Mouse (Mus musculus) MEL (cell line): ENCODE measurements around the gene Slc15a1. TPM values are rescaled to one million over a fixed set of nuclear protein-coding genes. Genes with fewer than 3 reads are reported as not detected.

Source experiments
- DNase-seq: peaks from one replicate; pipeline ENCODE4 v3.0.0; 2011; ENCODE audit warnings: low read depth, low spot score
- H3K27ac ChIP-seq: 2 replicates; pipeline ENCODE4 v1.5.1; 2012; ENCODE audit warnings: low read depth, mild to moderate bottlenecking, control low read depth, low read length, moderate library complexity; ENCODE audit not compliant: control insufficient read depth
- H3K27me3 ChIP-seq, 2 experiments: fragments of 150-350 bp in 1 of 2; sonication (generic) in 1 of 2; 2 replicates each; pipeline ENCODE4 v1.6.1; 2012; ENCODE audit warnings: low read length in 2 of 2, mild to moderate bottlenecking in 2 of 2, improper control_type of control experiment in 1 of 2, moderate library complexity in 1 of 2; ENCODE audit not compliant: insufficient read depth in 2 of 2, control insufficient read depth in 1 of 2
- H3K36me3 ChIP-seq, 2 experiments: 2 replicates each; pipeline ENCODE4 v1.6.1; 2012 to 2014; ENCODE audit warnings: low read length in 2 of 2, improper control_type of control experiment in 1 of 2, inconsistent platforms in 1 of 2, mild to moderate bottlenecking in 1 of 2; ENCODE audit not compliant: insufficient read depth in 2 of 2, control insufficient read depth in 1 of 2
- H3K4me1 ChIP-seq, 2 experiments: fragments of 150-350 bp in 1 of 2; sonication (generic) in 1 of 2; 2 replicates each; pipeline ENCODE4 v1.6.1; 2012; ENCODE audit warnings: low read length in 2 of 2, improper control_type of control experiment in 1 of 2, mild to moderate bottlenecking in 1 of 2; ENCODE audit not compliant: insufficient read depth in 2 of 2, control insufficient read depth in 1 of 2
- H3K4me3 ChIP-seq, 2 experiments: fragments of 150-350 bp in 1 of 2; sonication (generic) in 1 of 2; 2 replicates each; pipeline ENCODE4 v1.5.1; 2012; ENCODE audit warnings: low read depth in 2 of 2, low read length in 2 of 2, mild to moderate bottlenecking in 2 of 2, moderate library complexity in 2 of 2, control low read depth in 1 of 2, improper control_type of control experiment in 1 of 2; ENCODE audit not compliant: control insufficient read depth in 1 of 2, insufficient read depth in 1 of 2
- H3K79me2 ChIP-seq: 2 replicates; pipeline ENCODE4 v1.6.1; 2012; ENCODE audit warnings: mild to moderate bottlenecking, low read length, moderate library complexity; ENCODE audit not compliant: control insufficient read depth, poor library complexity, insufficient read depth
- H3K9ac ChIP-seq: 2 replicates; pipeline ENCODE4 v1.6.1; 2012; ENCODE audit warnings: low read depth, mild to moderate bottlenecking, control low read depth, low read length, moderate library complexity; ENCODE audit not compliant: control insufficient read depth, poor library complexity, severe bottlenecking
- H3K9me3 ChIP-seq: fragments of 150-350 bp; sonication (generic); replicated peaks from 2 replicates; pipeline ENCODE4 v1.6.1; 2012; ENCODE audit warnings: mild to moderate bottlenecking, low read length, improper control_type of control experiment, moderate library complexity; ENCODE audit not compliant: insufficient read depth
- CHD1 ChIP-seq: IDR thresholded peaks from 2 replicates; pipeline ENCODE4 v1.6.1; 2012; ENCODE audit warnings: low read depth, mild to moderate bottlenecking, inconsistent platforms, low read length, improper control_type of control experiment
- CTCF ChIP-seq, 3 experiments: IDR thresholded peaks in 2 of 3; conservative IDR thresholded peaks in 1 of 3; 2 replicates each; pipeline ENCODE4 v1.5.1; 2011 to 2012; ENCODE audit warnings: low read length in 3 of 3, low read depth in 2 of 3, mild to moderate bottlenecking in 2 of 3, improper control_type of control experiment in 1 of 3, inconsistent platforms in 1 of 3, mixed read lengths in 1 of 3, moderate library complexity in 1 of 3; ENCODE audit not compliant: control insufficient read depth in 1 of 3, insufficient read depth in 1 of 3, poor library complexity in 1 of 3, severe bottlenecking in 1 of 3
- ELF1 ChIP-seq: IDR thresholded peaks from 2 replicates; pipeline ENCODE4 v1.6.1; 2014; ENCODE audit warnings: low read depth, mild to moderate bottlenecking, inconsistent platforms, low read length, improper control_type of control experiment, moderate library complexity
- EP300 ChIP-seq, 2 experiments: IDR thresholded peaks; 2 replicates each; pipeline ENCODE4 v1.6.1; 2011; ENCODE audit warnings: improper control_type of control experiment in 2 of 2, low read length in 2 of 2, low read depth in 1 of 2, mild to moderate bottlenecking in 1 of 2
- ETS1 ChIP-seq: IDR thresholded peaks from 2 replicates; pipeline ENCODE4 v1.6.1; 2012; ENCODE audit warnings: low read depth, mild to moderate bottlenecking, inconsistent platforms, low read length, improper control_type of control experiment, moderate library complexity
- HCFC1 ChIP-seq: IDR thresholded peaks from 2 replicates; pipeline ENCODE4 v1.6.1; 2012; ENCODE audit warnings: low read depth, mild to moderate bottlenecking, inconsistent platforms, low read length, improper control_type of control experiment, moderate library complexity
- JUND ChIP-seq: IDR thresholded peaks from 2 replicates; pipeline ENCODE4 v1.6.1; 2011; ENCODE audit warnings: low read depth, mild to moderate bottlenecking, improper control_type of control experiment, low read length
- KAT2A ChIP-seq: conservative IDR thresholded peaks from 2 replicates; pipeline ENCODE4 v1.6.1; 2012; ENCODE audit warnings: low read depth, low read length, improper control_type of control experiment, inconsistent platforms
- MAFK ChIP-seq: IDR thresholded peaks from 2 replicates; pipeline ENCODE4 v1.6.1; 2011; ENCODE audit warnings: low read depth, mild to moderate bottlenecking, low read length, improper control_type of control experiment, borderline replicate concordance
- MAX ChIP-seq: IDR thresholded peaks from 2 replicates; pipeline ENCODE4 v1.6.1; 2011; ENCODE audit warnings: low read length, improper control_type of control experiment
- MAZ ChIP-seq: IDR thresholded peaks from 2 replicates; pipeline ENCODE4 v1.6.1; 2012; ENCODE audit warnings: low read depth, mild to moderate bottlenecking, inconsistent platforms, low read length, improper control_type of control experiment
- MXI1 ChIP-seq: IDR thresholded peaks from 2 replicates; pipeline ENCODE4 v1.6.1; 2011; ENCODE audit warnings: mild to moderate bottlenecking, low read depth, low read length, improper control_type of control experiment
- POLR2A ChIP-seq, 2 experiments: IDR thresholded peaks; 2 replicates each; pipeline ENCODE4 v1.6.1; 2011 to 2012; ENCODE audit warnings: low read length in 2 of 2, mild to moderate bottlenecking in 2 of 2, control low read depth in 1 of 2, improper control_type of control experiment in 1 of 2, low read depth in 1 of 2, moderate library complexity in 1 of 2; ENCODE audit not compliant: control insufficient read depth in 1 of 2, insufficient read depth in 1 of 2, poor library complexity in 1 of 2
- RAD21 ChIP-seq: IDR thresholded peaks from 2 replicates; pipeline ENCODE4 v1.6.1; 2011; ENCODE audit warnings: mild to moderate bottlenecking, low read depth, low read length, improper control_type of control experiment
- RCOR1 ChIP-seq: IDR thresholded peaks from 2 replicates; pipeline ENCODE4 v1.6.1; 2012; ENCODE audit warnings: low read depth, mild to moderate bottlenecking, inconsistent platforms, low read length, improper control_type of control experiment
- SIN3A ChIP-seq: IDR thresholded peaks from 2 replicates; pipeline ENCODE4 v1.6.1; 2012; ENCODE audit warnings: low read length, improper control_type of control experiment, inconsistent platforms
- TAL1 ChIP-seq: IDR thresholded peaks from 2 replicates; pipeline ENCODE4 v1.6.1; 2012; ENCODE audit warnings: mild to moderate bottlenecking, inconsistent platforms, low read length, moderate library complexity, mixed read lengths
- TBP ChIP-seq: IDR thresholded peaks from 2 replicates; pipeline ENCODE4 v1.8.0; 2011; ENCODE audit warnings: low read depth, low read length, improper control_type of control experiment
- UBTF ChIP-seq: IDR thresholded peaks from 2 replicates; pipeline ENCODE4 v1.6.1; 2012; ENCODE audit warnings: low read depth, mild to moderate bottlenecking, inconsistent platforms, low read length, improper control_type of control experiment, moderate library complexity, borderline replicate concordance; ENCODE audit not compliant: insufficient read depth
- USF1 ChIP-seq: IDR thresholded peaks from 2 replicates; pipeline ENCODE4 v1.6.1; 2014; ENCODE audit warnings: low read depth, mild to moderate bottlenecking, inconsistent platforms, low read length, improper control_type of control experiment, moderate library complexity
- USF2 ChIP-seq, 2 experiments: IDR thresholded peaks; 2 replicates each; pipeline ENCODE4 v1.6.1; 2011 to 2012; ENCODE audit warnings: improper control_type of control experiment in 2 of 2, low read length in 2 of 2, borderline replicate concordance in 1 of 2, inconsistent platforms in 1 of 2, low read depth in 1 of 2, mild to moderate bottlenecking in 1 of 2; ENCODE audit not compliant: insufficient read depth in 1 of 2
- ZC3H11A ChIP-seq: IDR thresholded peaks from 2 replicates; pipeline ENCODE4 v1.6.1; 2012; ENCODE audit warnings: low read depth, mild to moderate bottlenecking, inconsistent platforms, low read length, improper control_type of control experiment
- ZKSCAN1 ChIP-seq: IDR thresholded peaks from 2 replicates; pipeline ENCODE4 v1.6.1; 2012; ENCODE audit warnings: low read depth, mild to moderate bottlenecking, inconsistent platforms, low read length, improper control_type of control experiment, moderate library complexity
- polyA plus RNA-seq, 2 experiments: library from polyadenylated mRNA; stranded (reverse) in 1 of 2; unstranded in 1 of 2; fragments of >175 nt in 1 of 2; fragments of >200 nt in 1 of 2; gene quantifications; 2 replicates each; pipeline versions ENCODE4 v1.2.1 to v1.2.4; 2012; ENCODE audit warnings: low replicate concordance in 2 of 2, low read depth in 1 of 2; ENCODE audit not compliant: insufficient read length in 2 of 2, insufficient read depth in 1 of 2, missing spikeins in 1 of 2
- total RNA-seq: library from RNA; depleted of rRNA; stranded (reverse); fragments of 300-350 nt; gene quantifications from 2 replicates; pipeline ENCODE4 v1.2.3, GENCODE M21; 2012

Gene Slc15a1
- total and polyA plus RNA-seq, 3 experiments = not detected

- Histone ChIP-seq H3K9ac (no peak overlapping the region), H3K27me3 (peaks cover 0 to 6% of the 10 kb centered on the region in 2 experiments; a peak in 2 of 4 replicates), H3K79me2 (no peaks in the 10 kb centered on the region), H3K4me1 (no peaks in the 10 kb centered on the region), H3K4me3 (no peak overlapping the region), H3K9me3 (no peaks in the 10 kb centered on the region), H3K36me3 (no peaks in the 10 kb centered on the region), H3K27ac (no peak overlapping the region)
- no peak for DNase-seq
- no peak for TF ChIP-seq TAL1
- no peak for TF ChIP-seq RAD21
- no peak for TF ChIP-seq USF2 (IDR thresholded peaks at IDR 0.05; ENCODE audit: borderline replicate concordance in 1 of 2, insufficient read depth in 1 of 2, low read depth in 1 of 2, low read length in 2 of 2)
- TF ChIP-seq MAZ = no peak
- TF ChIP-seq UBTF = no peak
- no peak for TF ChIP-seq TBP
- no peak for TF ChIP-seq KAT2A
- no peak for TF ChIP-seq USF1
- TF ChIP-seq MAX = no peak
- TF ChIP-seq MAFK = no peak
- no peak for TF ChIP-seq HCFC1
- no peak for TF ChIP-seq SIN3A
- TF ChIP-seq JUND = no peak
- TF ChIP-seq ETS1 = no peak
These were observed 421 bp upstream of the Slc15a1 start for GRCm38 (mm10) chr14:121505485-121505860.

DNA sequence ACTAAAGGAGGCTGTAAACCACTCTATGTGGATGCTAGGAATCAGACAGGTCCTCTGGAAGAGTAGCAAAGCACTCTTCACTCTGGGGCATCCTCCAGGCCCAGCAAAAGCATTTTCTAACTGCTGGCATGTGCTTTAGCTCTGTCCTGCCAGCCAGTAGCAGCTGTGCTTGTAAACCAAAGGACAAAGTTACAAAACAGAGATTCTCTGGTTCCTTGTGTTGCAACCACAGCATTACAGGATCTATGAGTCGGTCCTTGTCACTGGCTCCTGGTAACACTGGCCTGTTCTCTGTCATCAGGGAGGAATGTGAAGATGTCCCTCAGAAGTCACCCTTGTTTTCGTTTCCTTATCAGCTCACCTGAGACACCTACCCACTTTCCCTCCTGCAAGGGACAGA is 4.5 kb downstream of the Slc15a1 start:
- H3K9ac ChIP-seq = no peak overlapping the region
- no peak for DNase-seq
- H3K9me3 ChIP-seq = no peaks in the 10 kb centered on the region
- no peaks in the 10 kb centered on the region for H3K36me3 ChIP-seq
- H3K27ac ChIP-seq = no peak overlapping the region
- no peak overlapping the region for H3K4me3 ChIP-seq
- TF ChIP-seq ETS1 = no peak
- TF ChIP-seq CHD1 = no peak
- TF ChIP-seq EP300 (IDR thresholded peaks at IDR 0.05; ENCODE audit: low read depth in 1 of 2, low read length in 2 of 2) = no peak
- TF ChIP-seq ZKSCAN1 = no peak
- TF ChIP-seq POLR2A (IDR thresholded peaks at IDR 0.05; ENCODE audit: control insufficient read depth in 1 of 2, insufficient read depth in 1 of 2, low read depth in 1 of 2, low read length in 2 of 2, poor library complexity in 1 of 2) = no peak
- no peak for TF ChIP-seq ELF1
- no peak for TF ChIP-seq MXI1
- TF ChIP-seq ZC3H11A = no peak
- TF ChIP-seq RCOR1 = no peak
- TF ChIP-seq SIN3A = no peak
- TF ChIP-seq USF1 = no peak
- TF ChIP-seq CTCF (IDR thresholded peaks at IDR 0.05 in 2 of 3, conservative IDR thresholded peaks at IDR 0.05 in 1 of 3; ENCODE audit: control insufficient read depth in 1 of 3, insufficient read depth in 1 of 3, low read depth in 2 of 3, low read length in 3 of 3, poor library complexity in 1 of 3, severe bottlenecking in 1 of 3) = no peak
- no peaks in the 10 kb centered on the region for H3K4me1 ChIP-seq
- H3K27me3 ChIP-seq = peaks cover 0 to 4% of the 10 kb centered on the region in 2 experiments; a peak in 2 of 4 replicates
- no peaks in the 10 kb centered on the region for H3K79me2 ChIP-seq
